Mouse (Mus musculus): ENCODE data around the gene Sv2a.

GRCm38 (mm10) chr3:96236834-96237334, 55.9 kb downstream of the Sv2a start:
- TF ChIP-seq POLR2A (IDR thresholded peaks at IDR 0.05; ENCODE audit: borderline replicate concordance, control insufficient read depth, low read depth, low read length) (no peak), CTCF (IDR thresholded peaks at IDR 0.05; ENCODE audit: control insufficient read depth, insufficient read depth, low read length) (no peak)

Measured in bone marrow, adult 2 months (tissue).